Mouse (Mus musculus) left cerebral cortex, adult 2 months (tissue): ENCODE results near the gene Sectm1b. TPM values are rescaled to one million over a fixed set of nuclear protein-coding genes. Genes with fewer than 3 reads are reported as not detected.

ENCODE experiments used
- DNase-seq, 2 experiments: peaks; one replicate each; pipeline ENCODE4 v3.0.0; 2021 to 2022; ENCODE audit warnings: low spot score in 2 of 2, mixed read lengths in 1 of 2; ENCODE audit errors: extremely low spot score in 1 of 2
- H3K27ac ChIP-seq: fragments of 200-600 bp; 2 replicates; pipeline ENCODE4 v1.8.1; 2022
- H3K4me3 ChIP-seq: fragments of 200-600 bp; 2 replicates; pipeline ENCODE4 v1.8.1; 2022
- CTCF ChIP-seq: fragments of 200-600 bp; IDR thresholded peaks from 2 replicates; pipeline ENCODE4 v1.8.1; 2022; ENCODE audit warnings: antibody characterized with exemption, mild to moderate bottlenecking, moderate library complexity
- intact Hi-C: fragments of 180-260 bp; cut with DNase I; formaldehyde crosslinking; loops from one replicate; pipeline ENCODE4 v1.15.1; 2025
- total RNA-seq, 2 experiments: library from RNA; stranded (reverse); gene quantifications; 2 replicates each; pipeline ENCODE4 v1.2.3; 2021

The Sectm1b gene
- total RNA-seq, 2 experiments from 2014 or later, result not detected

GRCm38 (mm10) chr11:121010044-121010755 lies 53.2 kb downstream of the Sectm1b start:
- intact Hi-C loops, result no loop called here
- TF ChIP-seq CTCF, result no peak

GRCm38 (mm10) chr11:121006184-121006583 lies 57.2 kb downstream of the Sectm1b start:
- Histone ChIP-seq H3K4me3 (no peak overlapping the region), H3K27ac (no peak overlapping the region)
- no peak for DNase-seq
- intact Hi-C loops, result no loop called here
- no peak for TF ChIP-seq CTCF

More at GRCm38 (mm10) chr11:121010044-121010755, 53.2 kb downstream of the Sectm1b start:
- Histone ChIP-seq H3K4me3 (no peak overlapping the region), H3K27ac (no peak overlapping the region)
- DNase-seq, result no peak

- no peak overlapping the region for H3K4me3 ChIP-seq
- intact Hi-C loops, result no loop called here
- no peak for TF ChIP-seq CTCF
- no peak for DNase-seq
- no peak overlapping the region for H3K27ac ChIP-seq
Measured at GRCm38 (mm10) chr11:121004281-121004680, 59.1 kb downstream of the Sectm1b start.

Other genes with a start within 250 kb of the Sectm1b start
- 100 to 1,000 TPM; 177 to 197 TPM for gene Fasn, start 239.0 kb downstream of the Sectm1b start, total RNA-seq
- 1 to 10 TPM; 8.5 to 9.5 TPM for gene Ccdc57, start 130.7 kb downstream of the Sectm1b start, total RNA-seq
- 1 to 10 TPM; 3.3 to 4.5 TPM for gene Slc16a3, start 115.1 kb downstream of the Sectm1b start, total RNA-seq
- 100 to 1,000 TPM; 126 to 132 TPM for gene Csnk1d, start 72.2 kb downstream of the Sectm1b start, total RNA-seq
- 1 to 10 TPM; 2.2 to 3.0 TPM for gene Cd7, start 24.2 kb downstream of the Sectm1b start, total RNA-seq
- not detected for gene Sectm1a, start 17.7 kb upstream of the Sectm1b start, total RNA-seq
- gene Tex19.2, start 55.1 kb upstream of the Sectm1b start, total RNA-seq, result not detected
- gene Tex19.1, start 82.6 kb upstream of the Sectm1b start, total RNA-seq, result not detected
- gene Uts2r, start 96.7 kb upstream of the Sectm1b start, total RNA-seq, result under 1 TPM in 1 of 2 experiments, not detected in 1; 0.21 TPM
- gene Hexdc, start 140.9 kb upstream of the Sectm1b start, total RNA-seq, result 10 to 100 TPM; 21.2 to 26.8 TPM
- gene Ogfod3, start 141.1 kb upstream of the Sectm1b start, total RNA-seq, result 1 to 10 TPM; 7.2 TPM
- gene Cybc1, start 165.8 kb upstream of the Sectm1b start, total RNA-seq, result 10 to 100 TPM; 22.0 to 23.3 TPM
- 10 to 100 TPM; 39.2 to 48.9 TPM for gene Narf, start 173.7 kb upstream of the Sectm1b start, total RNA-seq
- gene Foxk2, start 196.4 kb upstream of the Sectm1b start, total RNA-seq, result 10 to 100 TPM; 84.0 to 86.5 TPM